ENCODE assay signal across 14 mouse cellular contexts in the genomic region with DNA sequence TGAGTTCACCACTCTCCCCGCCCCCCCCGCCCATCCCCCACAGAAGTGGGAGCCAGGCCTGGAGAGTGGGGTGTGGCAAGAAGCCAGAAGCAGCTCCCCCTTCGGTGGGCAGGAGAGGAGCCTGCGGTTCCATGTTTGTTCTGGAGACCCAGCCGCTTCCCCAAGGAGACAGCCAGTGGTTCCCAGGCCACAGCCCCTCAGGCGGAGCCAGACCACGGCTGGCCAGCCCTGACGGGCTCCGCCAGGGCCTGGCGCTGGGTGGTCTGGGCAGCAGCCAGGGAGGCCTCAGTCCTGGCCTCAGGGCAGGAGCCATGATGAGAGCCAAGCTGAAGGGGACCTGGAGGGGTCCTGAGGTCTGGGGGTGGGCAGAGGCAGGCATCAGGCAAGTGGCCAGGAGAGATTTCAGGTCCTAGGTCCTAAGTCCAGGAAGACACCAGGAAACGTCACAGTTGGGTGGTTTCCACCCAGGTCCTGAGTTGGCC. TPM values are rescaled to one million over a fixed set of nuclear protein-coding genes. Genes with fewer than 3 reads are reported as not detected.
DNase-seq lines count a peak whose midpoint lies in the region; ATAC-seq and TF ChIP-seq lines count a peak whose summit lies in the region.
"Had no signal": no experiment of that assay in that cellular context is flagged by ENCODE, and none has a peak within 500 bp of the region (broad histone marks: within the 10 kb centered on the region; RNA-seq: fewer than 3 reads in every experiment).

No protein-coding gene starts in this region.

- H3K27ac ChIP-seq in forebrain, embryonic 13.5 days: no peak overlapping the region
- no peak overlapping the region for H3K27ac ChIP-seq in forebrain, embryonic 16.5 days (ENCODE audit: low read length)
- no peak overlapping the region for H3K27ac ChIP-seq in embryonic facial prominence, embryonic 14.5 days (replicated peaks; ENCODE audit: low read depth, low read length)
- H3K27ac ChIP-seq: limb, embryonic 13.5 days; midbrain, embryonic 15.5 days; neural tube, embryonic 13.5 days had no signal

- no peaks in the 10 kb centered on the region for H3K36me3 ChIP-seq in forebrain, embryonic 13.5 days (ENCODE audit: poor library complexity, severe bottlenecking)
- H3K36me3 ChIP-seq in forebrain, embryonic 16.5 days (ENCODE audit: control insufficient read depth, insufficient read depth): no peaks in the 10 kb centered on the region
- H3K36me3 ChIP-seq in E14TG2a.4 (ENCODE audit: insufficient read depth, low read length): peaks cover 6% of the 10 kb centered on the region
- no peaks in the 10 kb centered on the region for H3K36me3 ChIP-seq in embryonic facial prominence, embryonic 14.5 days (ENCODE audit: control insufficient read depth, insufficient read depth, low read length)
- H3K36me3 ChIP-seq: limb, embryonic 13.5 days; midbrain, embryonic 15.5 days; neural tube, embryonic 13.5 days had no signal

- H3K27me3 ChIP-seq in forebrain, embryonic 13.5 days: 0 out of 2 replicates have a peak, but pooled peaks cover 2% of the 10 kb centered on the region
- H3K27me3 ChIP-seq in forebrain, embryonic 16.5 days (replicated peaks; ENCODE audit: control insufficient read depth, insufficient read depth, low read length): no peaks in the 10 kb centered on the region
- peaks cover 12% of the 10 kb centered on the region for H3K27me3 ChIP-seq in E14TG2a.4 (ENCODE audit: insufficient read depth, low read length)
- H3K27me3 ChIP-seq in embryonic facial prominence, embryonic 14.5 days (replicated peaks; ENCODE audit: control insufficient read depth, insufficient read depth, low read length): no peaks in the 10 kb centered on the region
- H3K27me3 ChIP-seq: limb, embryonic 13.5 days; midbrain, embryonic 15.5 days; neural tube, embryonic 13.5 days had no signal

- H3K4me2 ChIP-seq in forebrain, embryonic 13.5 days: no peak overlapping the region
- no peak overlapping the region for H3K4me2 ChIP-seq in forebrain, embryonic 16.5 days (ENCODE audit: low read length)
- H3K4me2 ChIP-seq in embryonic facial prominence, embryonic 14.5 days (ENCODE audit: low read depth, low read length): no peak overlapping the region
- H3K4me2 ChIP-seq: limb, embryonic 13.5 days; midbrain, embryonic 15.5 days; neural tube, embryonic 13.5 days had no signal

- no peak for TF ChIP-seq CTCF in E14TG2a.4 (conservative IDR thresholded peaks at IDR 0.05; ENCODE audit: low read length)

- H3K4me1 ChIP-seq in forebrain, embryonic 13.5 days: peaks cover 12% of the 10 kb centered on the region
- peaks cover 6% of the 10 kb centered on the region for H3K4me1 ChIP-seq in forebrain, embryonic 16.5 days (replicated peaks; ENCODE audit: control insufficient read depth, insufficient read depth, low read length)
- peaks cover 67% of the 10 kb centered on the region for H3K4me1 ChIP-seq in E14TG2a.4 (replicated peaks; ENCODE audit: low read depth, low read length)
- H3K4me1 ChIP-seq in embryonic facial prominence, embryonic 14.5 days (ENCODE audit: control insufficient read depth, insufficient read depth, low read length): peaks cover 15% of the 10 kb centered on the region; the same call in 1 of the 2 replicates

- no peaks in the 10 kb centered on the region for H3K9me3 ChIP-seq in forebrain, embryonic 13.5 days (replicated peaks)
- no peaks in the 10 kb centered on the region for H3K9me3 ChIP-seq in forebrain, embryonic 16.5 days (ENCODE audit: control insufficient read depth, low read length)
- H3K9me3 ChIP-seq in E14TG2a.4 (ENCODE audit: low read length): no peaks in the 10 kb centered on the region
- no peaks in the 10 kb centered on the region for H3K9me3 ChIP-seq in embryonic facial prominence, embryonic 14.5 days (ENCODE audit: control insufficient read depth, low read length)
- H3K9me3 ChIP-seq: limb, embryonic 13.5 days; midbrain, embryonic 15.5 days; neural tube, embryonic 13.5 days had no signal

- H3K9ac ChIP-seq in forebrain, embryonic 13.5 days: 0 out of 2 replicates have a peak overlapping the region, but pooled peaks have one; percentile 16
- no peak overlapping the region for H3K9ac ChIP-seq in forebrain, embryonic 16.5 days (replicated peaks; ENCODE audit: low read depth, low read length)
- no peak overlapping the region for H3K9ac ChIP-seq in embryonic facial prominence, embryonic 14.5 days (ENCODE audit: low read depth, low read length)
- H3K9ac ChIP-seq: limb, embryonic 13.5 days; midbrain, embryonic 15.5 days; neural tube, embryonic 13.5 days had no signal

- WGBS in forebrain, embryonic 13.5 days: 50% methylated on average over 10 of the region's 11 CpGs
- WGBS in forebrain, embryonic 16.5 days: 42% methylated on average over 11 of the region's 11 CpGs
- 54% methylated on average over 6 of the region's 11 CpGs for WGBS in embryonic facial prominence, embryonic 14.5 days

- DNase-seq in embryonic facial prominence, embryonic 14.5 days (ENCODE audit: low spot score): peak; percentile 66
- peak; percentile 91 for DNase-seq in kidney, adult 9 months
- DNase-seq in gastrocnemius, adult 18-20 months (ENCODE audit: low spot score): no peak
- no peak for DNase-seq in layer of hippocampus, adult 9-10 months (ENCODE audit: low spot score)
- DNase-seq: lung, adult 2 months; right cerebral cortex, postnatal 14 days; thymus, postnatal 4 days had no signal

- no peak for ATAC-seq in forebrain, embryonic 13.5 days
- no peak for ATAC-seq in forebrain, embryonic 16.5 days
- peak; percentile 30; the same call in 1 of the 2 replicates for ATAC-seq in embryonic facial prominence, embryonic 14.5 days (ENCODE audit: low read depth)
- no peak for ATAC-seq in erythroblast, adult 5-6 weeks (replicated peaks; ENCODE audit: low FRiP score, poor library complexity, severe bottlenecking)
- ATAC-seq: midbrain, embryonic 15.5 days had no signal

- H3K4me3 ChIP-seq in forebrain, embryonic 13.5 days: no peak overlapping the region
- no peak overlapping the region for H3K4me3 ChIP-seq in forebrain, embryonic 16.5 days (replicated peaks; ENCODE audit: low read length)
- peak overlapping the region; percentile 69 for H3K4me3 ChIP-seq in E14TG2a.4 (replicated peaks; ENCODE audit: low read length)
- no peak overlapping the region for H3K4me3 ChIP-seq in embryonic facial prominence, embryonic 14.5 days (ENCODE audit: low read depth, low read length)
- H3K4me3 ChIP-seq: limb, embryonic 13.5 days; midbrain, embryonic 15.5 days; neural tube, embryonic 13.5 days had no signal

RNA-seq across cellular contexts. Expression of a gene that starts 59.9 kb away (rescaled TPM):
- 10.5 and 11.2 TPM in 2 replicates for polyA plus RNA-seq in forebrain, embryonic 13.5 days (2015; fragmentation: Nextera tagmentation; extraction: Ambion mirVana)
- polyA plus RNA-seq in forebrain, embryonic 16.5 days (2015; fragmentation: Nextera tagmentation; extraction: Ambion mirVana): 7.6 and 10.5 TPM in 2 replicates
- polyA plus RNA-seq in embryonic facial prominence, embryonic 14.5 days (2014; fragmentation: Nextera tagmentation; extraction: Ambion mirVana): 112 and 149 TPM in 2 replicates
- total RNA-seq in gastrocnemius, adult 18-20 months (2021): 10 to 100 TPM; 22.5 to 22.9 TPM
- not detected in 2 replicates for total RNA-seq in erythroblast, adult 5-6 weeks (2015; ENCODE audit: low replicate concordance)
- 0.42 and 0.85 TPM in 2 replicates for total RNA-seq in erythroblast, adult 5-6 weeks (2017; ENCODE audit: low replicate concordance)

Comparison
In these comparisons a context has a peak if more than half of its experiments do, and no peak if none do; other contexts are left out.
1. DNase-seq: peak in embryonic facial prominence, embryonic 14.5 days (single experiment) and kidney, adult 9 months (single experiment); none in gastrocnemius, adult 18-20 months (single experiment) and layer of hippocampus, adult 9-10 months (single experiment).